Mouse (Mus musculus) MEL (cell line): ENCODE results near the gene Klf15.

ENCODE experiments used
- POLR2AphosphoS2 ChIP-seq: IDR thresholded peaks from 2 replicates; pipeline ENCODE4 v1.6.1; 2011; ENCODE audit warnings: low read length, improper control_type of control experiment
- ZNF384 ChIP-seq: IDR thresholded peaks from 2 replicates; pipeline ENCODE4 v1.6.1; 2012; ENCODE audit warnings: low read depth, mild to moderate bottlenecking, inconsistent platforms, low read length, improper control_type of control experiment

- no peak for TF ChIP-seq POLR2AphosphoS2
- TF ChIP-seq ZNF384: no peak
Measured at GRCm38 (mm10) chr6:90470947-90471541, 8.7 kb downstream of the Klf15 start.
